Mouse (Mus musculus) liver, postnatal 0 days (tissue): ENCODE results near the gene Spta1. TPM values are rescaled to one million over a fixed set of nuclear protein-coding genes. Genes with fewer than 3 reads are reported as not detected.

ENCODE experiments used
- ATAC-seq: fragments of 200-750 bp; cut with Nextera tagmentation; 2 replicates; pipeline ENCODE4 v1.8.0; 2017; ENCODE audit warnings: mild to moderate bottlenecking, moderate library complexity
- DNase-seq: peaks from one replicate; pipeline ENCODE4 v3.0.0-alpha.2; 2016
- H3K27ac ChIP-seq: fragments of 300-500 bp; sonication (generic); 2 replicates; pipeline ENCODE4 v1.5.1; 2014; ENCODE audit warnings: antibody characterized with exemption, moderate library complexity, mild to moderate bottlenecking, low read depth
- H3K27me3 ChIP-seq: fragments of 300-500 bp; sonication (generic); 2 replicates; pipeline ENCODE4 v1.6.1; 2014; ENCODE audit warnings: low read length, control low read depth, mixed read lengths; ENCODE audit not compliant: insufficient read depth
- H3K36me3 ChIP-seq: fragments of 300-500 bp; sonication (generic); replicated peaks from 2 replicates; pipeline ENCODE4 v1.6.1; 2014; ENCODE audit warnings: mild to moderate bottlenecking, control low read depth, low read length, moderate library complexity, mixed read lengths; ENCODE audit not compliant: insufficient read depth
- H3K4me1 ChIP-seq: fragments of 300-500 bp; sonication (generic); 2 replicates; pipeline ENCODE4 v1.6.1; 2014; ENCODE audit warnings: antibody characterized with exemption, mild to moderate bottlenecking, control low read depth; ENCODE audit not compliant: insufficient read depth
- H3K4me2 ChIP-seq: fragments of 300-500 bp; sonication (generic); 2 replicates; pipeline ENCODE4 v1.6.1; 2014; ENCODE audit warnings: low read depth, mild to moderate bottlenecking, low read length, moderate library complexity, mixed read lengths
- H3K4me3 ChIP-seq: fragments of 300-500 bp; sonication (generic); 2 replicates; pipeline ENCODE4 v1.5.1; 2014; ENCODE audit warnings: low read depth, low read length
- H3K9ac ChIP-seq: fragments of 300-500 bp; sonication (generic); replicated peaks from 2 replicates; pipeline ENCODE4 v1.6.1; 2014; ENCODE audit warnings: mild to moderate bottlenecking, moderate library complexity
- H3K9me3 ChIP-seq: fragments of 300-500 bp; sonication (generic); 2 replicates; pipeline ENCODE4 v1.6.1; 2016; ENCODE audit warnings: mild to moderate bottlenecking, control low read depth, low read length, mixed read lengths
- CTCF ChIP-seq: sonication (generic); IDR thresholded peaks from 2 replicates; pipeline ENCODE4 v1.5.1; 2016; ENCODE audit warnings: antibody characterized with exemption, low read depth
- EP300 ChIP-seq: IDR thresholded peaks from 2 replicates; pipeline ENCODE4 v1.6.1; 2016; ENCODE audit warnings: antibody characterized with exemption, low read depth, mild to moderate bottlenecking
- WGBS: fragments of 180-500 bp; shearing (Covaris S2); extraction: QIAGEN DNeasy Blood & Tissue Kit; methylation state at CpG from one replicate; pipeline ENCODE4 v1.1.7; 2014; ENCODE audit not compliant: insufficient replicate concordance; 5-methylcytosine and 5-hydroxymethylcytosine counted together
- polyA plus RNA-seq: library from polyadenylated mRNA; unstranded; fragments of >200 nt; fragmentation: Nextera tagmentation; extraction: Ambion mirVana; gene quantifications from 2 replicates; pipeline ENCODE4 v1.2.1, GENCODE M21; 2015

Gene Spta1
- polyA plus RNA-seq, 1 experiment from 2014 or later = 9.4 TPM

GRCm38 (mm10) chr1:174204699-174205098, 32.1 kb downstream of the Spta1 start:
- DNase-seq = no peak
- Histone ChIP-seq H3K4me3 (no peak overlapping the region), H3K4me2 (no peak overlapping the region), H3K27ac (no peak overlapping the region), H3K27me3 (no peaks in the 10 kb centered on the region), H3K9me3 (no peaks in the 10 kb centered on the region), H3K4me1 (no peaks in the 10 kb centered on the region), H3K9ac (no peak overlapping the region), H3K36me3 (peaks cover 30% of the 10 kb centered on the region)
- ATAC-seq = no peak
- WGBS = 52% methylated on average over 7 of the region's 7 CpGs
- TF ChIP-seq EP300 = no peak
- TF ChIP-seq CTCF = no peak

GRCm38 (mm10) chr1:174212286-174212685, 39.7 kb downstream of the Spta1 start:
- no peak overlapping the region for H3K4me3 ChIP-seq
- no peak overlapping the region for H3K9ac ChIP-seq
- WGBS = 79% methylated on average over 5 of the region's 5 CpGs
- no peak for ATAC-seq
- DNase-seq = no peak
- H3K4me1 ChIP-seq = no peaks in the 10 kb centered on the region
- TF ChIP-seq EP300 = no peak
- TF ChIP-seq CTCF = no peak
- no peak overlapping the region for H3K4me2 ChIP-seq
- no peak overlapping the region for H3K27ac ChIP-seq
- no peaks in the 10 kb centered on the region for H3K27me3 ChIP-seq
- H3K9me3 ChIP-seq = no peaks in the 10 kb centered on the region
- peaks cover 63% of the 10 kb centered on the region for H3K36me3 ChIP-seq

GRCm38 (mm10) chr1:174215270-174216038, 42.9 kb downstream of the Spta1 start:
- Histone ChIP-seq H3K27me3 (no peaks in the 10 kb centered on the region), H3K4me1 (no peaks in the 10 kb centered on the region), H3K4me3 (no peak overlapping the region), H3K9ac (no peak overlapping the region), H3K27ac (no peak overlapping the region), H3K9me3 (no peaks in the 10 kb centered on the region), H3K4me2 (no peak overlapping the region), H3K36me3 (peaks cover 58% of the 10 kb centered on the region)
- TF ChIP-seq CTCF = no peak
- TF ChIP-seq EP300 = no peak
- 79% methylated on average over 8 of the region's 8 CpGs for WGBS
- no peak for ATAC-seq
- no peak for DNase-seq

- ATAC-seq = no peak
- no peak for TF ChIP-seq EP300
- no peak for TF ChIP-seq CTCF
- no peak overlapping the region for H3K4me3 ChIP-seq
- H3K4me2 ChIP-seq = no peak overlapping the region
- no peaks in the 10 kb centered on the region for H3K27me3 ChIP-seq
- 63% methylated on average over 8 of the region's 8 CpGs for WGBS
- no peak overlapping the region for H3K9ac ChIP-seq
- DNase-seq = no peak
- no peaks in the 10 kb centered on the region for H3K9me3 ChIP-seq
- H3K4me1 ChIP-seq = no peaks in the 10 kb centered on the region
- H3K27ac ChIP-seq = no peak overlapping the region
- H3K36me3 ChIP-seq = peaks cover 48% of the 10 kb centered on the region
Measured at GRCm38 (mm10) chr1:174216528-174217204, 44.1 kb downstream of the Spta1 start.

- H3K27ac ChIP-seq = no peak overlapping the region
- DNase-seq (no peak), ATAC-seq (no peak)
- H3K4me2 ChIP-seq = no peak overlapping the region
- no peaks in the 10 kb centered on the region for H3K27me3 ChIP-seq
- WGBS = 87% methylated on average over 4 of the region's 4 CpGs
- H3K4me3 ChIP-seq = no peak overlapping the region
- H3K4me1 ChIP-seq = no peaks in the 10 kb centered on the region
- peaks cover 37% of the 10 kb centered on the region for H3K36me3 ChIP-seq
- no peak overlapping the region for H3K9ac ChIP-seq
- TF ChIP-seq EP300 (no peak), CTCF (no peak)
- H3K9me3 ChIP-seq = no peaks in the 10 kb centered on the region
Measured at GRCm38 (mm10) chr1:174239916-174240315, 67.3 kb downstream of the Spta1 start.

DNA sequence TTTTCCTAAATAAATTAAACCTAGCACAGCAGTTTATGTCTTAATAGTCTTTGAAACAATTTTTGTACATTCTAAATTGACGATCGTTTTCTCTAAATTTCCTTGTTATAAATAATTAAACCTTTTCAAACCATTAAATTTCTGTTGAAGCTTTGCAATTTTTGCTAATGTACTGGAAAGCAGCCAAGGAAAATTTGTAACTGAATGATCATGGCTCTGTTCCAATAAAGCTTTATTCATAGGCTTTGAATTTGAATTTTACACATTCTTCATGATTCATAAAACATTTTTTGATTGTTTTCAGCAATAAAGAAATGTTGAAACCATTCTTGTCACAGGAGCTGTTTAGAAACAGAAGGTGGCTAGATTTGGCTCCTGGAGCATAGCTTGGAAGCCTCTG, 72.0 kb downstream of the Spta1 start:
- Histone ChIP-seq H3K9ac (no peak overlapping the region), H3K4me3 (no peak overlapping the region), H3K4me2 (no peak overlapping the region), H3K27me3 (no peaks in the 10 kb centered on the region), H3K4me1 (no peaks in the 10 kb centered on the region), H3K27ac (no peak overlapping the region), H3K9me3 (no peaks in the 10 kb centered on the region), H3K36me3 (peaks cover 39% of the 10 kb centered on the region)
- no peak for ATAC-seq
- WGBS = 89% methylated on average over 2 of the region's 2 CpGs
- no peak for TF ChIP-seq EP300
- no peak for TF ChIP-seq CTCF
- DNase-seq = no peak
